Mouse (Mus musculus): ENCODE measurements around the gene Ppp4r1.
A peak's percentile ranks its signal among the peaks of the same experiment; 100 is the strongest.

Ppp4r1 gene

DNA sequence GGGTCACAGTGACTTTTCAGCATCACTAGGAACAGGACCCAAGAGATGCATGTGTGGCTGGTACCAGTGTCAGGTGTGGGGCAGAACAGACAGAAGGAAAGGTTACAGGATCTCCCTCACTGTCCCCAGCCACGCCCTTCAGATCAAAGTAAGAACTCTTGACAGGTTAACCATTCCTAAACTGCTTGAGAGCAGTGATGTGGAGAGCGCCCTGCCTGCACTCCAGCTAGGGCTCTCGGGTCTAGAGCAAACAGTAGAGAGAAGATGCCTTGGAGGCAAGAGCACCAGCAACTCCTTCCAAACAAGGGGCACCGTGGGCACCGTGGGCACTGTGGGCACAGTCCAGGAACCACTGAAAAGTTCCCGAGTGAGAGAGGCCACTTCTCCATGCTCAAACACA is 71.0 kb downstream of the Ppp4r1 start:
- DNase-seq (ENCODE audit: low spot score in 2 of 2), result no peak

DNA sequence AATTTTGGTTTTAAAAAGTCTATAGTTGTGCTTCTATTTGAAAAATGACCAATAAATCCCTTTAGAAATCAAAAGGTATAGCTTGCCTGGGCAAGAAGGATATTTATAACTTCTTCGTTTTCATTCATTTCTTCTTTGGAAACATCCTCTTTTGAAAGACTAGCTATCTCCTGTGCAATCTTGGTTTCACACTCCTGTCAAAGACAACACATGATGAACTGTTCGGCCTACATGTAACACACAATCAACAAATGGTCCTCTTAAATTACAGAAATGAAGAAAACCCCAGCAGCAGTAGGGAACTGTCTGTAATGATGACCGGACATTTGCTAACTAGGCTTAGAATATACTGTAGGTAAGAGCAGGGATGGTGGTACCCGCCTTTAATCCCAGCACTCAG is 71.6 kb downstream of the Ppp4r1 start:
- no peak for DNase-seq (ENCODE audit: low spot score in 2 of 2)

DNA sequence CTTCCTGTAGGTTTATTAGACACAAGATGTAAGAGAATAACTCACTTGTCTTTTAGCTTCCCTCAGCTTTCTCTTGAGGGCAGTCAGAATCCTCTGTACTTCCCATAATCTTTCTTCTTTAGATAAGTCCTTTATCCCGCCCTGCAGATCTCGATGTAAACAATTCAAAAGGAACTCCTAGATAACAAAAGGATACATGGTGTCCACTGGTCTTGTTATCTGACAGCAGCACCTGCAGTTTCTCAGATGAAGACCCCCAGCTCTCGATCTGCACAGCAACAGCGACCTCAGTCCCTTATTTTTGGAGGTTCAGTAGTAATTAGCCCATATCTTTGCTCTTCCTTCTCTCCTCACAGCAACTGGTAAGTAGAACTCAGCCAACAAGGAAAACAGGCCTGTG is 75.2 kb downstream of the Ppp4r1 start:
- DNase-seq (ENCODE audit: low spot score in 2 of 2), result no peak

DNA sequence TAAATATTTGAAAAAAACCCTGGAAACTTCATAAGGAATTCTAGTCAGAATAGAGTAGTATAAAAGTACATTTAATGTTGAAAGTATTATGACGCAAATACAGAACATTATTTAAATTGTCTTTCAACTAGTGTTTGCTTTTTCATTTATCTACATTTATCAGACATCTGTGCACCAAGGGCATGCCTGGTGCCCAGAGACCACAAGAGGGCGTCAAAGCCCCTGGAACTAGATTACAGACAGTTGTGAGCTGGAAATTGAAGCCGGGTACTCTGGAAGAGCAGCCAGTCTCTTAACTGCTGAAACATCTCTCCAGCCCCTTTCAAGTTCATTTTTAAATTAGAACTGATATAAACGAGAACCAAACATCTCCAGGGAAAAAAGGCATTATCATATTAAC is 80.2 kb downstream of the Ppp4r1 start:
- DNase-seq (ENCODE audit: low spot score in 2 of 2), result no peak

DNA sequence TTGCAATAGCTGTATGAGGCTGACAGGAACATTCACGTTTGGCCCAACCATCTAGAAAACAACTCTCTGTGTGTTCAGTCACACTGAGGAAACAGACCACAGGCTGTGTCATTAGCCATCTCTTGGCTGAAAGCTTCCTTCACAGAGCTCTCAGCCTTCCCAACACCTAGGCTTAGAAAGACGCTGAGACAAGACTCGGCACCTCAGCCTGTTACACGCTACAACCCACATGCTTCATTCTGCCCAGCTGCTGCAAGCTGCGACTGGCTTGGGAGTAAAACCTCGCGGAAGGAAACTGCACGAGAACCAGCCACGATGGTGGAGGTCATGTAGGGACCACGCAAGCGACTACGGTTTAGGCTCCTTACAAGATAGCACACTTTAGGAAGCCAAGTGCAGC is 81.5 kb downstream of the Ppp4r1 start:
- DNase-seq (ENCODE audit: low spot score in 2 of 2), result no peak

DNA sequence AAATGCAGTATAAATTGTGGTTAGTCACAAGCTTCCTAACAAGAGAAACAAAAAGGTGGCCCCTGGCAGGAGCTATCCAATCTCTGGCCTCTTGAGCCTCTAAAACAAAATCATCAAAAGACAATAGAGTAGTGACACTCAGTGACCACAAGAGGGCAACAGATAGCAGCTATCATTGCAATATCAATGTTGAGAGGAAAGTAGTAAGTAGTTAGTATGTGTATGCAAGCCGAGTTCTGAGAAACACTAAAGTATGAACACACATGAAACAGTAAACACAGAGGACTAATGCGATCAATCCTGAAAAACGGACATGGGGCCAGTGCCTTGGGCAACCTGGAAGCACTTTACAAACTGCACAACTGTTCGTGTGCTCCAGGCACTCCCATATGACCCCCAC is 82.4 kb downstream of the Ppp4r1 start:
- no peak for DNase-seq (ENCODE audit: low spot score in 2 of 2)

DNA sequence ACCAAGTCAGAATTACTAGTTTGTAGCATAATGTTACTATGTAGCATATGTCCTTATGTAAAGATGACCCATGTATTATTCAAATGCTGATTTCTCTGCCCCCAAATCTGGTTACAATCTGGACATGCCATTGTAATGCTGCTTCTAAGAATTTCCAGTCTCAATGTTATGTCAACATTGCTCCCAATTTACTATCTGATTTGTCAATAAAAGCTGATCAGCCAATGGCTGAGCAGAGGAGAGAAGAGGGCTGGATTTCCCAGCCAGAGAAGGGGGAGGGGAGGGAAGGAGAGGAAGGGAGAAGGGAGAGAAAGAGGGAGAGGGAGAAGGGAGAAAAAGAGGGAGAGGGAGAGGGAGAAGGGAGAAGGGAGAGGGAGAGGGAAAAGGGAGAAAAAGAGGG is 82.9 kb downstream of the Ppp4r1 start:
- no peak for DNase-seq (ENCODE audit: low spot score in 2 of 2)

DNA sequence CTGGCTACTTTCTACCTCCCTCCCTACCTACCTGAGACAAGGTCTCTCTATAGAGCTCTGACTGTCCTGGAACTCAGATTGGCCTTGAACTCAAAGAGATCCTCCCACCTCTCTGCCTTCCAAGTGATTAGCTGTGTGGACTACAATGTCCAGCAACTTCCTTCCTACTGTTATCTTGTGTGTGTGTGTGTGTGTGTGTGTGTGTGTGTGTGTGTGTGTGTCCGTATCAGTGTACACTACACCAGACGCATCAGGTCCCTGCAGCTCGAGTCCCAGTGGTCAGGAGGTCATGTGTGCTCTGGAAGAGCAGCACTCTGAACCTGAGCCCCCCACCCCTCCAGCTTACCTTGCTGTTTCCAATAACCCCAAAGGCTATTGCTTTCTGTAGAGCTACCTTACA is 83.8 kb downstream of the Ppp4r1 start:
- DNase-seq (ENCODE audit: low spot score in 2 of 2), result no peak

DNA sequence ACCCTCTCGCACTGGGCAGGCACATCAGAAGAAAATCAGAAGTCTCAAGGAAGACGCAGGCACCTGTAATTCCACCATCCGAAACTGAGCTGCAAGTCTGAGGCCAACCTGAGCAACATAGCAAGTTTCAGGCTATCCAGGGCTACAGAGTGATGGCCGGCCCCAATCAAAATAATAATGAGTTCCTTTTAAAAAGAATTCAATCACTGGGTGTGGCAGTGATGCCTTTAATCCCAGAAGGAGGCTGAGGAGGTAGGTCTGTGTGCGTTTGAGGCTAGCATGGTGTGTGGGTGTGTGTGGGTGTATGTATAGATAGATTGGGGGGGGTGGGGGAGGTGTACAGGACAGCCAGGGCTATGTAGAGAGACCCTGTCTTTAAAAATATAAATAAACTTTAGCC is 85.6 kb downstream of the Ppp4r1 start:
- DNase-seq (ENCODE audit: low spot score in 2 of 2), result no peak

DNA sequence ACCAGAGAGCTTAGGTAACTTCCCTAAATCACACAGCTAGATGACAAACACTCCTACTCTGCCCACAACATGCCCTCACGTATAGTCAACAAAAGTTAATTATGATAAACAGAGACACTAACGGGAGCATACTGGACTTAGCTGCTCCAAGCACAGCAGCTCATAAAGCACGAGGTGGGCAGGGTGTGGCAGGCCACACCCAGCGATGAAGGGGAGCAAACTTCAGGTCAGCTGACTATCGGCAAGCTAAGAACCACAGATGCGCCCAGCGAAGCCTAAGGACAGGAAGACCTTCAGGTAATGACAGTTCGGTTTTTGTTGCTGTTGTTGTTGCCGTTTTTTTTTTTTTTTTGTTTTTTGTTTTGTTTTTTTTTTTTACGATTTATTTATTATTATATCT is 87.3 kb downstream of the Ppp4r1 start:
- no peak for DNase-seq (ENCODE audit: low spot score in 2 of 2)

DNA sequence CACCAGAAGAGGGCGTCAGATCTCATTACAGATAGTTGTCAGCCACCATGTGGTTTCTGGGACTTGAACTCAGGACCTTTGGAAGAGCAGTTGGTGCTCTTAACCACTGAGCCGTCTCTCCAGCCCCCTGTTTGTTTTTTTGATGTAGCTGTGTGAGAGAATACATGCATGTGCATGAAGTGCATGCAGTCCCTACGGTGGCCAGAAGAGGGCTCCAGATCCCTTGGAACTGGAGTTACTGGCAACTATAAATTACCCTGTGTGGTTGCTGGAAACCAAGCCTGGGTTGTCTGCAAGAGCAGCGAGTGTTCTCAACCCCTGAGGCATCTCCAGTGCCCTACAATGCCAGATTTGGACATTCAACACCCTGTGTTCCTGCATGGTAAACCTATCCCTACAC is 87.8 kb downstream of the Ppp4r1 start:
- peak; percentile 60 to 74 for DNase-seq (ENCODE audit: low spot score in 2 of 2)

DNA sequence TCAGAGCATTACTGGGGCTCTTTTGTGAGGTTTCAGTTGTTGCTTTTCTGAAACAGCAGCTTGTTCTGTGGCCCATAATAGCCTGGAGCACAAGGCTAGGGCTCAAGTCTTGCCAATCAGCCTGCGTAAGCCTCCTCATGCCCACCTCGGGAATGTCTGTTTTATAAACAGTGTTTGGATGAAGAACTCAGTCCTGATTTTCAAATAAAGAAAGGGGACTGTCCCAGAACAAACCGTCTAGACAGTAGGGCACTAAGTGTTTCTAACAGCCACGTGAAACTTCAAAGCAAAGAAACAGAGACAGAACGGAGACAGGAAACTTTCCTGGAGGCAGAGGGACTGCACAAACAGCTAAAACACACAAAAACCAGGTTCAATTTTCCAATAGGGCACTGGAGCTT is 89.3 kb downstream of the Ppp4r1 start:
- no peak for DNase-seq (ENCODE audit: low spot score in 2 of 2)

DNA sequence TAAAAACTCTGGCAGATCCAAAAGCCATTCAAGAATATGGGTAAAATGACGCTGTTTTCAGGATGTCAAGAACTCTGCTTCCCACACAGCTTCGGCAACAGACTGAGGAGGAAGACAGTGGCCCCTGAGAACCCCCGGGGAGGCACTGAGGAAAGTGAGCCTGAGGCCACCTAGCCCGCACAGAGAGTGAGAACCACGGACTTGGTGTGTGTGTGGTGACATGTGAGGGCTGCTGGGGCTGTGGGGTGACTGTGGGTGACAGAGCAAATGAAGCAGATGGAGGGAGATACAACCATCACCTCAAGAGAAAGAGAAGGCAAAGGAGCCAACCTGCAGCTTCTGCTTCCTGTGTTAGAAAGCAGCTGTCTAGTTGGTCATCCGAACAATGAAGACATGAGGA is 89.7 kb downstream of the Ppp4r1 start:
- DNase-seq (ENCODE audit: low spot score in 2 of 2), result no peak

DNA sequence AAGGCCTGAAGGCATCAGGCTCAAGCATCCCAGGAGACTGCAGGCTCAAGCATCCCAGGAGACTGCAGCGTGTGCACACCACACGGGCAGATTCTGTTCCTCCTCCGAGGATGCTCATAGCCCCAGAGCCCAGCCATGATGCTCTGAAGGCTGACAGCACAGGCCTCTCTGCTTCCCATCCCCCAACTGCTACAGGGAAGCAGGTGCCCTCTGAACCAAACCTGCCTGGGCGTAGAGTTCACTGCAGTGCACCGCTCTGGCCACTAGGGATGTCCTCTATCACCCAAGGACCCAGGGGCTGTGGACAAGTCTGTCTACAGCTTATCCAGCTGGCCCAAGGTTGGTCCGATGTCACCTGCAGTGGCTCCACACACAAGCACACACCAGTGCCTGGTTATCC is 90.3 kb downstream of the Ppp4r1 start:
- DNase-seq (ENCODE audit: low spot score in 2 of 2), result no peak

DNA sequence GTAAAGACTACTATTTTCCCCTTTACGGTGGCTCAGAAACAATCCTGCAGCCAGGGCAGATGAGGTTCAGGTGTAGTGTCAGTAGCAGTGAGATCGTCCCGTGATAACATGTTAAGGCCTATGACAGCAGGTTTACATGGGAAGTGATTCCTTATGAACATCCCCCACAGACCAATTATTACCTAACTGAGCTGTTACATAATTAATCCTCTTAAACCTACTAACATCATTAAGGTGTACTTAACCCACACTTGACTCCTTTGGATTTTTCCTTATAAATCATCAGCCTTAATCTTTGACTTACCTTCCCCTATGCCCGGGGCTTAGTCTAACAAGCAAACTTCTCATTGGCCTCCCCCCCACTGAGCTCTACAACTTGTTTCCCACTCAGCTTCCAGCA is 90.8 kb downstream of the Ppp4r1 start:
- DNase-seq (ENCODE audit: low spot score in 2 of 2), result no peak

DNA sequence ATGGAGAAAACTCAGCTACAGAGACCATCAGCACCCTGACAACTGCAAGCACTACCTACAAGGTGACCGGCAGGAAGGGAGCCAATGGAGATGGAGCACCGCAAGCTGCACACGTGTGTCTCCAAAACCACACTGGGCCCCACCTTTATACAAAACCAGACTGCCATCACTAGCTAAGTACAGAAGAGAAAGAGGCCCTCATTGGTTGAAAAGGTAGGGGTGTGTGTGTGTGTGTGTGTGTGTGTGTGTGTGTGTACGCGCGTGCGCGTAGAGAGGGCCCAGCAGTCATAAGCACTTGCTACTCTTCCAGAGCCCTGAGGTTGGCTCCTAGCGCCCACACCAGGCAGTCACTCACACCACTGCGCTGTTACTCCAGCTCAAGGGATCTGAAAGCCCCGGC is 91.5 kb downstream of the Ppp4r1 start:
- DNase-seq (ENCODE audit: low spot score in 2 of 2), result no peak

DNA sequence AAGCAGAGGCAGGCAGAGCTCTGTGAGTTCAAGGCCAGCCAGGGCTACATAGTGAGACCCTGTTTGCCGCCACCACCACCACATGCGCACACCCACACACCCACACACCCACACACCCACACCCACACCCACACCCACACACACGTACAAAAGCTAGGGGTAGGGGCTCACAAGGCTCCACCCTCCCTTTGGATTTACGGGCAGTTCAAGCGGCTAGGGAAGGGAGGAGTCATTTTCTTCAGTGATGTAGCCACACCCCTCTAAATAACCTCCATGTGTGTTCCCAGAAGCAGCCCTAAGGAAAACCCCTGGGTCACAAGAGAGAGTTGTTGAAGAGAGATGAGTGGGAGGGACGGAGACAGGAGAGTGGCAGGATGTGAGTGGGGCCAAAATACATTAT is 94.7 kb downstream of the Ppp4r1 start:
- DNase-seq (ENCODE audit: low spot score in 2 of 2), result no peak

DNA sequence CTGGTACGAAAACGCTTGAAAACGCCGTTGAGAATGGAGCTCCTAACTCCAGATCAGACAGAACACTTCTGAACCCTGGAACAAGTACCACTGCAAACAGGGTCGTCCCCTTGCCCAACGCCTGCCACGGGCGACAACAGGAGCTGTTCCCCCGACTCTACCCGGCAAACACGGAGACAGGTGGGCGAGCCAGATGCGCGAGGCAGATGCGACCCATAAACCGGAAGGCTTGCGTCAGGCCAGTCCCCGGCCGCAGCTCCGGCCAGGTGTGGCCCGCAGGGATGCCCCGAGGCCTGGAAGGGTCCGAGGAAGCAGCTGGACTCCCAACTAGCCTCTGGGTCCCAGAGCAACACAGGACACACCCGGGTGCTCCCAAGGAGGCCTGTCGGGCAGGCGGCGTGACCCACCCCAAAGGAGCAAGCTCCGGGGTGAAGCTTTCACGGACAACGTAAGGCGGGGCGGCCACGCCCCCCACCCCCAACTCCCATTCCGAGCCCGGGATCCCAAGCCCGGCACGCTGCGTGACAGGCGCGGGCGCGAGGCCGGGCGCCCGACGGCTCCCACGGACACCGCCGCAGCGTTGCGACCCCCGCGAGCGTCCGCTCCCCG is 101.8 kb downstream of the Ppp4r1 start:
- DNase-seq (ENCODE audit: low spot score in 2 of 2), result peak; percentile 59 to 61

DNA sequence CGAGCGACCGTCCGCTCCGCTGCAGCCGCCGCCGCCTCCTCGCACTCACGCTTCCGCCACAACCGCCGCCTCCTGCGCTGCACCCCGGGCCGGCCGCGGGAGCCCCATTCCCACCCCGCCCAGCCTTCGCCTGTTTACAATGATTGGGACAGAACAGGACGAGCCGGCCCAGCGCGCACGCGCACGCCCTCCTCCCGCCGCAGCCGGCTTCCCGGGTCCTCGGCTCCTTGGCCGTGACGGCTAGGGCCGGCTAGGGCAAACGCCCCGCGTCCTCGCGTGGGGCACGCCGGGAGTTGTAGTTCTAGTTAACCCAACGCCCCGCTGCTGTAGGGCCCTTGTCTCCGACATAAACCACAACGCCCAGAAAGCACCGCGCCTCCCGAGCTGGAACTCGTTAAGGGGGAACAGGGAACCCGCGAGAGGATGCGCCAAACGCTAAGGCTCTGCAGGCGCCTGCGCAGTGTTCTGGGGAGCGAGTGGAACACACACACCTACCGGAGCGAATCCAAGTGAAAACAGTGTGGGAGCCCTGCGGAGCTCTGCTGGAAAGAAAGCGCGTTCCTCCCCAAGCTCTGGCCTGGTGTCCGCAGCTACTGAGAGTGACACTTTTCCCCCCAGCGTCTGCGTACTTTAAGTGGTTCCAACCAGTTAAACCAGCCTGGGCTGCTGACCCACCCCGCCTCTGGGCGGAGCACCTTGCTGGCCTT is 102.5 kb downstream of the Ppp4r1 start:
- DNase-seq (ENCODE audit: low spot score in 2 of 2), result peak; percentile 100

DNA sequence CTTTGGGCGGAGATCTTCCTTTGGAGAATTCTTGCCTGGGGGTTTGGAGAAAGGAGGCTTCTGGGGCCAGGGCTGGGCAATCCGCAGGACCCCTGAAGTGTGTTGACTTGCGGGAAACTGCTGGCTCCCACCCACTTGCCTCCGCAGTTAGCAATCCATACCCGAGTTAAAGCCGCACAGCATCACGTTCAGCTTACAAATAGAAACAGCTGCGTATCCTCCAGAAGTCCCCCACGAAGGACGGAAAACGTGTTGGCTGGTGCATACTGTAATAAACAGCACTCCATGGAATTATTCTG is 103.0 kb downstream of the Ppp4r1 start:
- DNase-seq (ENCODE audit: low spot score in 2 of 2), result no peak

DNA sequence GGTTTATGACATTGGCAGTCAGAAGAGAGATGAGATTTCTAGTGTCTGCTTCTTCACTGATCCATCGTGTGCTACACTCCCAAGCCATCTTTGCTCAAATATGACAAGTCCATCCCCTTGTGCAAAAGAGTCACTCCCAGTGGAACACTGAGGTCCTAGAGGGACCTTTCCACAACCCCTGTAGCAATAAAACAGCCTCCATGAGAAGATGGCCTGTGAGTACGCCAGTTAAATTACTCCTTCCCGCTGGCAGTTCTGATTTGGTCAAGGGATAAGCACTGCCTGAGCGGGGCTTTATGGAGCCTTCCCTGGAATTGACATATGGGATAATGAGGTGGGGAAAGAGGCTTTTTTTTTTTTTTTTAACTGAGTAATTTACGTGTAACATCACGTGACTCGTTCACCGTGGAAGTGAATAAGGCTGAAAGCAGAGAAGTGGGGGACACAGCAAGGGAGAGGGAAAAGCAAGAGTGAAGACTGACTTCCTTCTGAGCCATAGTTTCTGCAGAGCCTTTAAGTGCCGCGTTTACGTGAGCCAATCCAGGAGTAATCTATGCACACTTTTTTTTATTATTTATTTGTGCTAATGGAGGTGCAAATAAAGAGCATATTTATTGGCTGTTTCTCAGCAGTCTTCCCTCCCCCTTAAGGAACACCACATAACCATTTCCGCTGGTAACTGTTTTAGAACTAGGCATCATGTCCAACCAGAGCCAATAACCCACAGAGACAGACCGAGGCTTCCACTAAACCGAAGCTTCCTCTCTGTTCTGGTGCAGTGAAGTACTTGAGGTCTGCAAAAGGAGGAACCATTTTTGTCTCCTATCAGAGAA is 103.5 kb downstream of the Ppp4r1 start, which contains the start of gene Ralbp1:
Ralbp1 (minus strand) TSS at position 102 of the 833 bp plus-strand sequence.
- DNase-seq (ENCODE audit: low spot score in 2 of 2), result peak; percentile 48 to 63

DNA sequence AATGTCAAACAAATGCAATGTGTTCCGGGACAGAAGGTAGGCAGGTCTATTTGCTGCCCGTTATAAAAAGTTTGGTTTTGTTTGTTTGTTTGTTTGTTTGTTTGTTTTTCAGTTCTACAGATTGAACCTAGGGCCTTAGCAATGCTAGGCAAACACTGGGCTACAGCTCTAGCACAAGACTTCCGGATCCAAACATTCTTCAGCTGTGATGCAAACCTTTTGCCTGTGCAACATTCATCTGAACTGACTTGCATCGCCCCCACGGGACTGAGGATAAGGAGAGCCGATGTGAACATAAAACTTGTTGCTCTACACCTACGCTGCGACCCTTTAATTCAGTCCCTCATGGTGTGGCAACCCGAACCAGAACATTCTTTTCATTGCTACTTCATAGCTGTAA is 104.2 kb downstream of the Ppp4r1 start:
- no peak for DNase-seq (ENCODE audit: low spot score in 2 of 2)

DNA sequence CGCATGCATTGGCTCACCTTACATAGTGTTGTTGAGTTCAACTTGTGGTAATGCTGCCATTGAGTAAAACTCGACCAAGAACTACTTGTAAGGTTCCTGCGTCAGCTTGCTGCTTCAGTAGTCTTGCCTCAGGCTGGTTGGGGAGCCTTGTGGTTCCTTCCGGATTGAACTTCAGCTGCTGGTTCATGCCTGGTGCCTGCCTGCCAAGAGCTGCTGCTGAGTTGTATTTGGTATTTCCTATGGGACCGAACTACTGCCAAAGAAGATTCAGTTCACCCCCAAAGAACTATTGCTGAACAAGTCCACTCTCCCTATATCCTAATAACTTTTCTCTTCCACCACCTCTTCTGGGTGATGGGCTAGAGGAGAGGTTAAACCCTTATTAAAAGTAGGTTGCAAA is 107.1 kb downstream of the Ppp4r1 start:
- no peak for DNase-seq (ENCODE audit: low spot score in 2 of 2)
